Mouse (Mus musculus): ENCODE data around the gene Hpn. TPM values are rescaled to one million over a fixed set of nuclear protein-coding genes. Genes with fewer than 3 reads are reported as not detected.
A peak's percentile ranks its signal among the peaks of the same experiment; 100 is the strongest.

Gene Hpn
- total RNA-seq, 4 experiments from 2014 or later = 0.26 to 1.5 (median 1.2) TPM

GRCm38 (mm10) chr7:31140941-31141340 lies 25.9 kb upstream of the Hpn start:
- no peak for DNase-seq

- DNase-seq = no peak
These were observed 25.2 kb upstream of the Hpn start for GRCm38 (mm10) chr7:31140302-31140701.

- DNase-seq = no peak
These were observed 24.7 kb upstream of the Hpn start for GRCm38 (mm10) chr7:31139765-31140164.

GRCm38 (mm10) chr7:31135717-31136116 lies 20.6 kb upstream of the Hpn start:
- no peak for DNase-seq

GRCm38 (mm10) chr7:31131866-31132265 lies 16.8 kb upstream of the Hpn start:
- no peak for DNase-seq

GRCm38 (mm10) chr7:31130841-31131240 lies 15.8 kb upstream of the Hpn start:
- no peak for DNase-seq

- no peak for DNase-seq
These were observed 15.1 kb upstream of the Hpn start for GRCm38 (mm10) chr7:31130197-31130596.

GRCm38 (mm10) chr7:31128157-31128705 lies 13.1 kb upstream of the Hpn start:
- DNase-seq = no peak

GRCm38 (mm10) chr7:31126851-31127724 lies 12.0 kb upstream of the Hpn start, which contains the start of gene Scn1b:
Gene Scn1b (minus strand): TSS chr7:31127003.
- DNase-seq = no peak

- DNase-seq = no peak
These were observed 11.2 kb upstream of the Hpn start for GRCm38 (mm10) chr7:31126211-31126751.

- no peak for DNase-seq
These were observed 10.0 kb upstream of the Hpn start for GRCm38 (mm10) chr7:31125116-31125515.

- DNase-seq = no peak
These were observed 9.3 kb upstream of the Hpn start for GRCm38 (mm10) chr7:31124381-31124780.

GRCm38 (mm10) chr7:31123697-31124096 lies 8.6 kb upstream of the Hpn start:
- no peak for DNase-seq

GRCm38 (mm10) chr7:31122641-31123631 lies 7.8 kb upstream of the Hpn start:
- DNase-seq = no peak

GRCm38 (mm10) chr7:31119556-31119955 lies 4.5 kb upstream of the Hpn start:
- DNase-seq = no peak

- DNase-seq = no peak
These were observed 3.4 kb upstream of the Hpn start for GRCm38 (mm10) chr7:31118486-31118885.

GRCm38 (mm10) chr7:31117465-31117864 lies 2.4 kb upstream of the Hpn start:
- DNase-seq = no peak

- no peak for DNase-seq
These were observed 1.6 kb upstream of the Hpn start for GRCm38 (mm10) chr7:31116721-31117145.

- DNase-seq = peak; percentile 72
These were observed 525 bp upstream of the Hpn start for GRCm38 (mm10) chr7:31115587-31116043.

GRCm38 (mm10) chr7:31114646-31115045 lies 444 bp downstream of the Hpn start:
- no peak for DNase-seq

- DNase-seq = no peak
These were observed 1.3 kb downstream of the Hpn start for GRCm38 (mm10) chr7:31113800-31114199.

GRCm38 (mm10) chr7:31112036-31112435 lies 3.1 kb downstream of the Hpn start:
- no peak for DNase-seq
